Mouse (Mus musculus) ovary, postnatal 10 days (tissue): Measurements from ENCODE around the gene Sav1.
A peak's percentile ranks its signal among the peaks of the same experiment; 100 is the strongest.

Experiments
- DNase-seq: peaks from one replicate; pipeline ENCODE4 v3.0.0; 2022; ENCODE audit warnings: low spot score

Sav1 gene

GRCm38 (mm10) chr12:69986786-69987497 is at the start of gene Sav1:
Gene Sav1 (minus strand): TSS chr12:69987002.
- peak; percentile 75 for DNase-seq

- no peak for DNase-seq
These were observed 39.4 kb upstream of the Sav1 start for GRCm38 (mm10) chr12:70026233-70026632.

GRCm38 (mm10) chr12:70025431-70025830 is 38.6 kb upstream of the Sav1 start:
- DNase-seq: no peak

GRCm38 (mm10) chr12:70023580-70023979 is 36.8 kb upstream of the Sav1 start:
- DNase-seq: no peak

DNA sequence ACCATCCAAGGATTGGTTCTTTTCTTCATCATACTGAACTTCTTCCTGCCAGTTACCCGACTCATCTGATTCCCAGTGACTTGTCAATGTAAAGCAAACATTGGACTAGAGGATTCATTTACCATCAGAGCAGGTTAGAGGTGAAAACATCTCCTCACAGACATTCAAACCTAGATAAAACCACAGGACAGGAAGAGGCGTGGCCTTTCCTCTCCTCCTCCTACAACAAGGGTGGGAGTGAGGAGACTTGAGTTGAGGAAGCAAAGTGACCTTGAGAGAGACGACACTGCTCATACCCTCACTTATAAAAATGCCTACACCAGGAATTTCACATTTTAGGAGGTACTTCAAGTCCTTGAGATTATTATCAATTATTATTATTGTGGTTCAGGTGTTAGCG is 31.4 kb upstream of the Sav1 start:
- DNase-seq: no peak

DNA sequence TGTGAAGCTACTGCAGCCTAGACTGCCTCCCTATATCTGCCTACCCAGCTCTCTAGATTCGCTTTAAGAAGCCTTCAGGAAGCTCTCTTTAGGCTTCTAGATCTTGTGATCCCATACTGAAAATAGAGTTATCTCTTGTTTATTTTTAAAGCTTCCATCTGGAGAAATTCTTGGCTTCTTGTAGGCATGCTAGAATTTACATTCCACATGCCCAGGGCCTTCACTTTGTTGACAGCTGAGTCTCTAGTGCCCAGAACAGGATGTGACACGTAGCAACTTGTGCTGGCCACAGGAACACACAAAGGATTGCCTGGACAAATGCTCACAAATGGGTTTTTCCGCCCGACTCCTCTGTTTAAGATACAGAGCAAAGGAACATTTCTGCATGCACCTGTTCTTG is 29.1 kb upstream of the Sav1 start:
- DNase-seq: no peak

DNA sequence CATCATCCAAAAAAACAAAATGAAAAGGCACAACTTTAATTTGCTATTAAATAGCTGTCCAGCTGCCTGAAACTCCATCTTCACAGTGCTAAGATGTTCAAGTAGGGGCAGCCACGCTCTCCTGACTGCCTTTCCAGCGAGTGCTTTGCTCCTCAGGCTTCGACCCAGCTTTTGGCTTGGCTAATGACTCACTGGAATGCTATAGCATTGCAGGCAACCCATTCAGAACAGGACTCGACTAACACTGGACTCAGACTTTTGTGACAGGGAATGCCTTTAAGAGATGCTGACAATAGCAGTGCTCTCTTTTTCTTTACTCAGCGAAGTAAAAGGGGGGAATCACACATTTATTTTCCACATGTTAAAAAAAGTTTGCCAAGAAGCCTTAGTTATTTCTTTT is 24.9 kb upstream of the Sav1 start:
- no peak for DNase-seq

GRCm38 (mm10) chr12:70010356-70010755 is 23.6 kb upstream of the Sav1 start:
- no peak for DNase-seq

GRCm38 (mm10) chr12:70005103-70005502 is 18.3 kb upstream of the Sav1 start:
- DNase-seq: no peak

DNA sequence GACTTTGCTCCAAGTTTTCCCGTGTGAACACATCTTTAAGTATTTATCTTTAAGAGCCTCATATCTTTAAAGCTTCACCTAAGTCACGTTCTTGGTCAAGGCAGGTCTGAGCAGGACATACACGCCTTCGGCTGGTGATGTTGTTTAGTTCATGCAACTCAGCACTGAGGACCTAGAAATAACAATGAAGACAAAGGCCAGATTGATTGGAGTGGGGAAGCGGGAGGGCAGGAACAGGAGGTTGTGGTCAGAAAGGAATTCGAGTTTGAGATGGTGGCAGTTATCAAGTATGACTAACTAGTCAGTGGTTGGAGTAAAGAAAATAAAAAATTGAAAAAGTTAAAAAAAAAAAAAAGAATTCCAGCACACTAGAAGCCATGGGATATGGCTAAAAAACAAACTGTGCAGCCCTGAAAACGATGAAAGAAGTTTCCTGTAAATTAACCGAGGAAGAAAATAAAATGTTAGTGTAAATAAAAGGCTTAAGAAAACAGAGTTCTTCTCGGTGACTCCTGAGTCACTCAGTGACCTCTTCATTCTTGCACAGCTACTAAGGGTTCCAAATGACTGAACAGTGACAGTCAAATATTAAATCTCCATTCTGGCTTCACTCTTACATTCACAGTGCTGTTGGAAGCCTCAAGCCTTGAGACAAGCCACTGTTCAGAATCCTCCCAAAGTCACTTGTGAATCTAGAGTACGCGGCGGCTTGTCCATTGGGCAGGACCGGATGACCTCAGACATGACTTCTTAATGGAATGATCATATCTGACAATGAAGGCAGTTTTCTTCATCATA is 11.6 kb upstream of the Sav1 start:
- DNase-seq: no peak

DNA sequence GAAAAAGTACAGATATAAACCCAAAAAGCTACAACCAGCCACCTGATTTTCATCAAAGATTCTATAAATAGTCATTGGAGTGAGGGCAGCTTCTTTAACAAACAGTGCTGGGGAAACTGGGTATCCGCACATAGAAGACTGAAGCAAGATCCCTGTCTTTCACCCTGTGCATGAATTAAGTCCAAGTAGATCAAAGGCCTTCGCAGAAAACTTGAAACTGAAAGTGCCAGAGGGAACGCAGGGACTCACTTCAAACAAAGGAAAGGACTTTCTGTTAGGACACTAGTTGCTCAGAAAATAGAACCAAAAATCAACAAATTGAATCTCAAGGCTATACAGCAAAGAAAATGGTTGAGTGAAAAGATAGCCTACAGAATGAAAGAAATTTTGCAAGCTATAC is 8.6 kb upstream of the Sav1 start:
- no peak for DNase-seq

- no peak for DNase-seq
These were observed 500 bp downstream of the Sav1 start for GRCm38 (mm10) chr12:69986241-69986762.

DNA sequence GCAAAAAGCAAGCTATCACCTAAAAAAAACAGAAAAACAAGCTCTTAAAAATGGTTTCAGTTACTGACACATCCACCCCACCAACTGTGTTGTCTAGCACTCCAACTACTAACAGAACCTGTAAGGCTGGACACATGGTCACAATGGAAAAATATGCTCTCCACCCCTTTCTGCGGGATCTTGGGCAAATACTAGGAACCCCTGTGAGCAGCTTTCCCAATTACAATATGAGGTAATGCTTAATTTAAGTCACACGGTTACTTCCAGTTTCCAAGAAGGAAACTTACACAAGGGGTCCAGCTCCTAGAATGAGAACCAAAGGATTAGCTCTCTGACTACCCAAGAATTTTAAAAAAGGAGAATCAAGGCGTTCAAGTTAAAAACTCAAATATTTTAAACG is 1.3 kb downstream of the Sav1 start:
- no peak for DNase-seq

DNA sequence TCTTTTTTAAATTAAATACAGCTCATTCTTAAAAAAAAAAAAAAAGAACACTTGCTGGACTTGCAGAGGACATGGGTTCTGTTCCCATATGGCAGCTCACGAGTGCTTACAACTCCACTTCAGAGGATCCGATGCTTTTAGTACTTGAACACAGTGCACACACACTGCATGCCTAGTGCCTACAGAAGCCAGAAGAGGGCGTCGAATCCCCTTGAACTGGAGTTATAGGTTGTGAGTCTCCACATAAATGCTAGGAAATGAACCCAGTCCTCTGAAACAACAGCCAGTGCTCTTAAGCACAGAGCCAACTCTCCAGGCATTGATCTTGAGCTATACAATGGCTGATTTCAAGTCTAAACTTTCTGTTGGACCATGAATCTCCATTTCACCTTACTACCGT is 3.9 kb downstream of the Sav1 start:
- no peak for DNase-seq

GRCm38 (mm10) chr12:69977376-69977998 is 9.3 kb downstream of the Sav1 start:
- no peak for DNase-seq

DNA sequence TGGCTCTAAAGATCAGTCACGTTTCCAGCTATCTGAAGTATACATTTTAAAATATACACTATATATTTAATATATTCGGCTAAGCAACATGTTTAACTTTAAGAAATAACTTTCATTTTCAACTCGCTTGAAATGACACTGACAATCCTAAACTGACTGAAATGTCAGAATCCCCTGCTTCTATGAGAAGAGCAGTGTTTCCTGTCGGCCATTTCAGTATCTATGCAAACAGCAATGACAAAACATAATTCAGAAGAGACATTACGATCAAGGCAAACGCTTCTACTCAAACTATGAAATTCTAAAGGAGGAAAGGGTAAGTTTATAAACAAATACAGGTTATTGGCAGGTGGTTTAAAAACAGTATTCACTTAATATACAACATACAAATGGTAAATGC is 10.1 kb downstream of the Sav1 start:
- no peak for DNase-seq

DNA sequence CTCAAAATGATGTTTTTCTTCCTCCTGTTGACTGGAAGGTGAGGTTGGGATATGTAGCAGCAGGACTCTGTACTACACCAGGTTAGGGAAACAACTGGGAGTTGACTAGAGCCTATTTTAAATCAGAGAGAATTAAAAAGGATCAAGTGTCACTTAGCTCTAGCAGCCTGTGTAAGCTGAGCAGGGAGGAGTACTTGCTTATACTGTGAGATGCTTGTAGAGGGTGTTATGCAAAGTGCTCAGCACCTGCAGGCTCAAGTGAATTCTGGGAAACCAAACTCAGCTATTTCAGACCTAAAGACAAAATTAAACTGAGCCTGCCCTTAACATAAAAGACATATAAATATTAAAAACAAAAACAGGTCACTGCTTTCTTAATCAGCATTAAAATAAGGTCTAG is 13.1 kb downstream of the Sav1 start:
- no peak for DNase-seq

- DNase-seq: no peak
These were observed 18.6 kb downstream of the Sav1 start for GRCm38 (mm10) chr12:69968154-69968553.

- no peak for DNase-seq
These were observed 19.7 kb downstream of the Sav1 start for GRCm38 (mm10) chr12:69967112-69967511.

DNA sequence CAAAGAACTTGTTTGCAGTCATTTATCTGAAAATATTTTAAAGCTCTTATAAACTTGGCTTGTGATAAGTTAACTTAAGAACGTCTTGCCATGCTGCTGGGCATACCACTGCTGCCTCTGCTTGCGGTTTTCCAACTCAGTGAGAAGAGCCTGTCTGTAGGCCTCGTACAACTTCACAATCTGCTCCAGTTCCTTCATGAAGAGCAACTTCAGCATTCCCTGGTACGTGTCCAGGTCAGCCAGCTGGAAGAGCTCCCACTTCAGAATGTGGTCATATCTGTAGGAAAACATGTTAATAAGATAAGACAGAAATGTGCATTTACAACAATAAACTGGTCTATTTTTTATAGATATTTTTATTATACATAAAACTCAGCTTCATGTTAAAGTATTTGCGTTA is 20.7 kb downstream of the Sav1 start:
- no peak for DNase-seq

DNA sequence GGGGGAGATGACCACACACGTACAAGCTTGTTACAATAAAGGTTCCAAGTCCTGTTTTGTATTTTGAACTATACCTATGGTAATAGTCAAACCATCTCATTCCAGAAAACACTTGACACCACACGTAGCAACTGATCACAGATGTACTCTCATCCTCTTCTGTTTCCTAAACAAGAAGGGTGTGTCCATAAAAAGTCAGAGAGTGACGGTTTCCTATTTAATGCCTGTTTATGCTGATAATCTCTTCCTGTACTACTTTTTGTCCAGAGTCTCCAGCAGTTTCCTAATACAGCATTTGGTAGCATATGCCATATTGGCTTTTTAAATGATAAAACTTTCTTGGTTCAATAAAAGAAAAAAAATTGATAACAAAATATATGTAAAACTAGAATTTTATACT is 21.2 kb downstream of the Sav1 start:
- DNase-seq: no peak

DNA sequence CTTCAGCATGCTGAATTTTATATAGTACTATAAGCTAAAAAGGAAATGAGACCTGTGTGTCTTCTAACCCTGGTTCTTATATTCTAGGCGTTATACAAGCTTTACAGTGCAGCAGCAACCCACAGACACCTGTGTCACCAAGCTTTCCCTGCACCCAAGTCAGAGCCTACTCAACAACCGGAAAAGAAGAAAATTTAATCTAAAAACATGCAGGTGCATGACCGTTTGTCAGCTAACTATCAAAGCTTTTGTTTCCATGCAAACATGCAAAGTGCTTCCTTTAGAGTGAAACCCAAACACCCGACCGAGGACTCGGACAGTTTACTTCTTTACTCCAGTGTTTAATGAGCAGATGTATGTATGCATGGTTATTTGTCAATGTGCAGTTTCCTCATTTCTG is 23.7 kb downstream of the Sav1 start:
- DNase-seq: no peak

DNA sequence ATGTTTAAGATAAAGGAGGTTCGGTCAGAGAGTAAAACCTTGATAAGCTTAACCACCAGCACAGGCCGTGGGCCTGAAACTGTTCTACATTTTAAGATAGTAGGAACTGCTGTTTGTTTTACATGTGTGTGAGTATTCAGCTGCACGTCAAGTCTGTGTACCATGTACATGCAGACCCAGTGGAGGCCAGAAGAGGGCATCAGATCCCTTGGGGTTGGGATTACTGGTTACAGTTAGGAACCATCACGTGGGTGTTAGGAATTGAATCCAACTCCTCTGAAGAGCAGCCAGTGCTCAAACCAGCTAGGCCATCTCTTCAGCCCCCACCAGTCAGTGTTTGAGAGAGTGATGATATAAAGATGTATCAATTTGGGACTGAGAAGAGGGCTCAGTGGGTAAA is 24.3 kb downstream of the Sav1 start:
- DNase-seq: peak; percentile 33
